Mouse (Mus musculus) olfactory bulb, adult 2 months (tissue): ENCODE results near the gene Gm11077.

Experiments
- CTCF ChIP-seq: fragments of 200-500 bp; IDR thresholded peaks from 2 replicates; pipeline ENCODE4 v1.5.1; 2012; ENCODE audit warnings: low read depth, mild to moderate bottlenecking, low read length, moderate library complexity; ENCODE audit not compliant: insufficient read depth
- POLR2A ChIP-seq: fragments of 200-500 bp; IDR thresholded peaks from 2 replicates; pipeline ENCODE4 v1.6.1; 2012; ENCODE audit warnings: mild to moderate bottlenecking, low read depth, low read length, moderate library complexity; ENCODE audit not compliant: insufficient read depth

GRCm38 (mm10) chr6:140709415-140710107, 19.5 kb upstream of the Gm11077 start:
- no peak for TF ChIP-seq CTCF
- no peak for TF ChIP-seq POLR2A
